Mouse (Mus musculus) ES-E14 (cell line): ENCODE measurements around the gene Tax1bp1. TPM values are rescaled to one million over a fixed set of nuclear protein-coding genes. Genes with fewer than 3 reads are reported as not detected.

Experiments used
- DNase-seq: peaks from one replicate; pipeline ENCODE4 v3.0.0-alpha.2; 2013; ENCODE audit warnings: low read depth, low spot score
- H3K27ac ChIP-seq: 2 replicates; pipeline ENCODE4 v1.5.1; 2012; ENCODE audit warnings: low read depth, mild to moderate bottlenecking, low read length, moderate library complexity, mixed read lengths; ENCODE audit not compliant: poor library complexity, insufficient read depth, severe bottlenecking
- H3K36me3 ChIP-seq: 2 replicates; pipeline ENCODE4 v1.6.1; 2012; ENCODE audit warnings: mild to moderate bottlenecking, low read length, moderate library complexity, mixed read lengths; ENCODE audit not compliant: control insufficient read depth, poor library complexity, insufficient read depth, severe bottlenecking
- H3K4me1 ChIP-seq, 2 experiments: fragments of 150-350 bp in 1 of 2; sonication (generic) in 1 of 2; 2 replicates each; pipeline ENCODE4 v1.6.1; 2012; ENCODE audit warnings: low read length in 2 of 2, mild to moderate bottlenecking in 1 of 2, mixed read lengths in 1 of 2; ENCODE audit not compliant: control insufficient read depth in 2 of 2, insufficient read depth in 2 of 2, poor library complexity in 1 of 2
- H3K4me3 ChIP-seq, 2 experiments: fragments of 150-350 bp in 1 of 2; sonication (generic) in 1 of 2; 2 replicates each; pipeline ENCODE4 v1.5.1; 2012; ENCODE audit warnings: low read length in 2 of 2, low read depth in 1 of 2, mild to moderate bottlenecking in 1 of 2, mixed read lengths in 1 of 2; ENCODE audit not compliant: insufficient read depth in 1 of 2, poor library complexity in 1 of 2, severe bottlenecking in 1 of 2
- H3K9ac ChIP-seq: 2 replicates; pipeline ENCODE4 v1.6.1; 2012; ENCODE audit warnings: low read depth, mild to moderate bottlenecking, low read length, mixed read lengths; ENCODE audit not compliant: poor library complexity, insufficient read depth, severe bottlenecking
- H3K9me3 ChIP-seq: fragments of 150-350 bp; sonication (generic); 2 replicates; pipeline ENCODE4 v1.6.1; 2012; ENCODE audit warnings: low read depth, mild to moderate bottlenecking, low read length; ENCODE audit not compliant: control insufficient read depth, insufficient read depth
- CHD2 ChIP-seq: IDR thresholded peaks from 2 replicates; pipeline ENCODE4 v1.6.1; 2014; ENCODE audit warnings: mild to moderate bottlenecking, low read depth, low read length, inconsistent platforms
- HCFC1 ChIP-seq: IDR thresholded peaks from 2 replicates; pipeline ENCODE4 v1.6.1; 2012; ENCODE audit warnings: low read length, inconsistent platforms, borderline replicate concordance; ENCODE audit not compliant: insufficient read depth
- MAFK ChIP-seq: IDR thresholded peaks from 2 replicates; pipeline ENCODE4 v1.6.1; 2014; ENCODE audit warnings: mild to moderate bottlenecking, low read depth, low read length, inconsistent platforms; ENCODE audit not compliant: insufficient read depth
- ZC3H11A ChIP-seq: IDR thresholded peaks from 2 replicates; pipeline ENCODE4 v1.6.1; 2012; ENCODE audit warnings: low read depth, mild to moderate bottlenecking, inconsistent platforms, low read length, borderline replicate concordance
- ZNF384 ChIP-seq: IDR thresholded peaks from 2 replicates; pipeline ENCODE4 v1.6.1; 2012; ENCODE audit warnings: low read depth, low read length, inconsistent platforms
- in situ Hi-C, 2 experiments: fragments of 600-800 bp; cut with MboI; formaldehyde crosslinking; loops; one replicate each; pipeline ENCODE4 v1.15.1; 2025; ENCODE audit warnings: low sequenced_read_pairs in 2 of 2, inconsistent platforms in 1 of 2; ENCODE audit not compliant: unreplicated experiment in 2 of 2
- total RNA-seq: library from RNA; depleted of rRNA; stranded (reverse); fragments of 300-350 nt; gene quantifications from 2 replicates; pipeline ENCODE4 v1.2.3, GENCODE M21; 2012

The Tax1bp1 gene
- total RNA-seq, 1 experiment, result 74.0 TPM

GRCm38 (mm10) chr6:52680458-52681032 lies 33.0 kb upstream of the Tax1bp1 start:
- no peak overlapping the region for H3K4me3 ChIP-seq
- H3K27ac ChIP-seq, result no peak overlapping the region
- H3K4me1 ChIP-seq, result peaks cover 2% of the 10 kb centered on the region in 2 experiments; a peak in 2 of 4 replicates
- no peak overlapping the region for H3K9ac ChIP-seq
- in situ Hi-C loops, result no loop called here
- no peaks in the 10 kb centered on the region for H3K36me3 ChIP-seq
- no peak for TF ChIP-seq ZC3H11A
- no peak for TF ChIP-seq MAFK
- TF ChIP-seq CHD2, result no peak
- no peak for TF ChIP-seq HCFC1
- no peak for TF ChIP-seq ZNF384
- H3K9me3 ChIP-seq, result no peaks in the 10 kb centered on the region
- DNase-seq, result no peak

GRCm38 (mm10) chr6:52681847-52682485 lies 31.6 kb upstream of the Tax1bp1 start:
- in situ Hi-C loops, result no loop called here
- H3K4me1 ChIP-seq, result peaks cover 2% of the 10 kb centered on the region in 2 experiments; a peak in 2 of 4 replicates
- no peak for DNase-seq
- H3K36me3 ChIP-seq, result no peaks in the 10 kb centered on the region
- H3K27ac ChIP-seq, result no peak overlapping the region
- H3K4me3 ChIP-seq, result no peak overlapping the region
- H3K9ac ChIP-seq, result no peak overlapping the region
- TF ChIP-seq MAFK (no peak), ZC3H11A (no peak)
- H3K9me3 ChIP-seq, result no peaks in the 10 kb centered on the region

GRCm38 (mm10) chr6:52682607-52683006 lies 30.9 kb upstream of the Tax1bp1 start:
- Histone ChIP-seq H3K4me1 (peaks cover 2% of the 10 kb centered on the region in 2 experiments; a peak in 2 of 4 replicates), H3K9ac (no peak overlapping the region), H3K36me3 (no peaks in the 10 kb centered on the region), H3K9me3 (no peaks in the 10 kb centered on the region), H3K27ac (no peak overlapping the region), H3K4me3 (no peak overlapping the region)
- TF ChIP-seq CHD2, result no peak
- no peak for TF ChIP-seq MAFK
- TF ChIP-seq HCFC1, result no peak
- no peak for TF ChIP-seq ZC3H11A
- TF ChIP-seq ZNF384, result no peak
- in situ Hi-C loops, result no loop called here
- DNase-seq, result no peak

GRCm38 (mm10) chr6:52686901-52687500 lies 26.5 kb upstream of the Tax1bp1 start:
- DNase-seq, result no peak
- TF ChIP-seq ZNF384, result no peak
- no peak for TF ChIP-seq CHD2
- no peak for TF ChIP-seq MAFK
- TF ChIP-seq ZC3H11A, result no peak
- no peak for TF ChIP-seq HCFC1
- Histone ChIP-seq H3K9ac (no peak overlapping the region), H3K4me1 (no peaks in the 10 kb centered on the region), H3K4me3 (no peak overlapping the region), H3K27ac (no peak overlapping the region), H3K9me3 (no peaks in the 10 kb centered on the region), H3K36me3 (no peaks in the 10 kb centered on the region)
- in situ Hi-C loops, result no loop called here

- Histone ChIP-seq H3K36me3 (no peaks in the 10 kb centered on the region), H3K9me3 (no peaks in the 10 kb centered on the region), H3K4me1 (no peaks in the 10 kb centered on the region), H3K4me3 (no peak overlapping the region), H3K9ac (no peak overlapping the region), H3K27ac (no peak overlapping the region)
- no peak for DNase-seq
- TF ChIP-seq ZNF384 (no peak), CHD2 (no peak), MAFK (no peak), HCFC1 (no peak)
- in situ Hi-C loops, result no loop called here
These were observed 23.2 kb upstream of the Tax1bp1 start for GRCm38 (mm10) chr6:52690365-52690764.
